Mouse (Mus musculus): ENCODE measurements around the gene Cryzl2. TPM values are rescaled to one million over a fixed set of nuclear protein-coding genes. Genes with fewer than 3 reads are reported as not detected.

Gene Cryzl2
- polyA plus RNA-seq, 1 experiment from 2014 or later = 6.6 TPM

- H3K9me3 ChIP-seq (replicated peaks) = no peaks in the 10 kb centered on the region
- peak overlapping the region; percentile 22; the same call in 1 of the 2 replicates for H3K9ac ChIP-seq
- peak overlapping the region; percentile 26; the same call in 1 of the 2 replicates for H3K4me3 ChIP-seq (replicated peaks)
- WGBS (ENCODE audit: insufficient replicate concordance) = 19% methylated on average over 19 of the region's 19 CpGs
- H3K36me3 ChIP-seq = no peaks in the 10 kb centered on the region
- DNase-seq (no peak), ATAC-seq (ENCODE audit: low read depth) (peak; percentile 33; the same call in 1 of the 2 replicates)
- peak overlapping the region; percentile 56 for H3K4me2 ChIP-seq
- peaks cover 20% of the 10 kb centered on the region for H3K4me1 ChIP-seq (replicated peaks)
- peak overlapping the region; percentile 50 for H3K27ac ChIP-seq
- no peaks in the 10 kb centered on the region for H3K27me3 ChIP-seq
These were observed 14.4 kb upstream of the Cryzl2 start for GRCm38 (mm10) chr1:157443723-157444561.

- Histone ChIP-seq H3K9ac (no peak overlapping the region), H3K4me2 (peak overlapping the region; percentile 56; the same call in 1 of the 2 replicates), H3K9me3 (replicated peaks) (no peaks in the 10 kb centered on the region), H3K36me3 (no peaks in the 10 kb centered on the region), H3K4me1 (replicated peaks) (peaks cover 24% of the 10 kb centered on the region), H3K4me3 (replicated peaks) (no peak overlapping the region), H3K27me3 (no peaks in the 10 kb centered on the region), H3K27ac (no peak overlapping the region; the same call in 1 of the 2 replicates)
- ATAC-seq (ENCODE audit: low read depth) = no peak
- DNase-seq = no peak
- 65% methylated on average over 13 of the region's 13 CpGs for WGBS (ENCODE audit: insufficient replicate concordance)
These were observed 13.6 kb upstream of the Cryzl2 start for GRCm38 (mm10) chr1:157444632-157445300.

- no peak for DNase-seq
- Histone ChIP-seq H3K36me3 (no peaks in the 10 kb centered on the region), H3K4me2 (no peak overlapping the region), H3K9ac (no peak overlapping the region), H3K27ac (no peak overlapping the region), H3K9me3 (replicated peaks) (no peaks in the 10 kb centered on the region), H3K27me3 (no peaks in the 10 kb centered on the region), H3K4me1 (replicated peaks) (peaks cover 31% of the 10 kb centered on the region), H3K4me3 (replicated peaks) (no peak overlapping the region)
- 72% methylated on average over 6 of the region's 6 CpGs for WGBS (ENCODE audit: insufficient replicate concordance)
- ATAC-seq (ENCODE audit: low read depth) = no peak
These were observed 12.9 kb upstream of the Cryzl2 start for GRCm38 (mm10) chr1:157445398-157445910.

- no peaks in the 10 kb centered on the region for H3K27me3 ChIP-seq
- H3K4me1 ChIP-seq (replicated peaks) = peaks cover 31% of the 10 kb centered on the region
- no peak overlapping the region for H3K27ac ChIP-seq
- no peak overlapping the region for H3K4me3 ChIP-seq (replicated peaks)
- 49% methylated on average over 7 of the region's 7 CpGs for WGBS (ENCODE audit: insufficient replicate concordance)
- no peaks in the 10 kb centered on the region for H3K9me3 ChIP-seq (replicated peaks)
- H3K4me2 ChIP-seq = no peak overlapping the region
- no peak overlapping the region for H3K9ac ChIP-seq
- ATAC-seq (ENCODE audit: low read depth) (no peak), DNase-seq (no peak)
- H3K36me3 ChIP-seq = no peaks in the 10 kb centered on the region
These were observed 12.1 kb upstream of the Cryzl2 start for GRCm38 (mm10) chr1:157446325-157446724.

GRCm38 (mm10) chr1:157447142-157447541, 11.2 kb upstream of the Cryzl2 start:
- DNase-seq (no peak), ATAC-seq (ENCODE audit: low read depth) (no peak)
- no peak overlapping the region for H3K9ac ChIP-seq
- no peaks in the 10 kb centered on the region for H3K27me3 ChIP-seq
- no peak overlapping the region for H3K4me3 ChIP-seq (replicated peaks)
- WGBS (ENCODE audit: insufficient replicate concordance) = 60% methylated on average over 4 of the region's 4 CpGs
- H3K36me3 ChIP-seq = no peaks in the 10 kb centered on the region
- H3K4me1 ChIP-seq (replicated peaks) = peaks cover 31% of the 10 kb centered on the region
- no peak overlapping the region for H3K4me2 ChIP-seq
- no peaks in the 10 kb centered on the region for H3K9me3 ChIP-seq (replicated peaks)
- no peak overlapping the region for H3K27ac ChIP-seq

- DNase-seq (no peak), ATAC-seq (ENCODE audit: low read depth) (no peak)
- Histone ChIP-seq H3K4me3 (replicated peaks) (no peak overlapping the region), H3K4me1 (replicated peaks) (peaks cover 25% of the 10 kb centered on the region), H3K9ac (no peak overlapping the region), H3K9me3 (replicated peaks) (no peaks in the 10 kb centered on the region), H3K36me3 (no peaks in the 10 kb centered on the region), H3K27ac (no peak overlapping the region), H3K4me2 (no peak overlapping the region), H3K27me3 (no peaks in the 10 kb centered on the region)
- WGBS (ENCODE audit: insufficient replicate concordance) = 22% methylated on average over 7 of the region's 7 CpGs
These were observed 10.1 kb upstream of the Cryzl2 start for GRCm38 (mm10) chr1:157448164-157448804.

- H3K9ac ChIP-seq = no peak overlapping the region
- no peaks in the 10 kb centered on the region for H3K27me3 ChIP-seq
- no peak overlapping the region for H3K4me2 ChIP-seq
- no peak overlapping the region for H3K4me3 ChIP-seq (replicated peaks)
- H3K36me3 ChIP-seq = no peaks in the 10 kb centered on the region
- no peak overlapping the region for H3K27ac ChIP-seq
- no peak for ATAC-seq (ENCODE audit: low read depth)
- peaks cover 20% of the 10 kb centered on the region for H3K4me1 ChIP-seq (replicated peaks)
- 42% methylated on average over 5 of the region's 5 CpGs for WGBS (ENCODE audit: insufficient replicate concordance)
- H3K9me3 ChIP-seq (replicated peaks) = no peaks in the 10 kb centered on the region
- DNase-seq = no peak
These were observed 9.6 kb upstream of the Cryzl2 start for GRCm38 (mm10) chr1:157448805-157449188.

- Histone ChIP-seq H3K4me3 (replicated peaks) (peak overlapping the region; percentile 26), H3K36me3 (no peaks in the 10 kb centered on the region), H3K9me3 (replicated peaks) (no peaks in the 10 kb centered on the region), H3K4me1 (replicated peaks) (peaks cover 13% of the 10 kb centered on the region), H3K9ac (no peak overlapping the region), H3K4me2 (peak overlapping the region; percentile 53), H3K27me3 (no peaks in the 10 kb centered on the region), H3K27ac (no peak overlapping the region)
- ATAC-seq (ENCODE audit: low read depth) = peak; percentile 26; the same call in 1 of the 2 replicates
- DNase-seq = no peak
- WGBS (ENCODE audit: insufficient replicate concordance) = 14% methylated on average over 10 of the region's 10 CpGs
These were observed 8.8 kb upstream of the Cryzl2 start for GRCm38 (mm10) chr1:157449532-157449931.

GRCm38 (mm10) chr1:157449981-157450636, 8.3 kb upstream of the Cryzl2 start:
- Histone ChIP-seq H3K27ac (no peak overlapping the region), H3K9ac (no peak overlapping the region), H3K27me3 (no peaks in the 10 kb centered on the region), H3K36me3 (no peaks in the 10 kb centered on the region), H3K4me2 (peak overlapping the region; percentile 53), H3K4me3 (replicated peaks) (peak overlapping the region; percentile 26), H3K9me3 (replicated peaks) (no peaks in the 10 kb centered on the region), H3K4me1 (replicated peaks) (peaks cover 11% of the 10 kb centered on the region)
- ATAC-seq (ENCODE audit: low read depth) = peak; percentile 57
- no peak for DNase-seq
- WGBS (ENCODE audit: insufficient replicate concordance) = 7% methylated on average over 21 of the region's 21 CpGs

- no peaks in the 10 kb centered on the region for H3K36me3 ChIP-seq
- H3K4me2 ChIP-seq = no peak overlapping the region
- no peaks in the 10 kb centered on the region for H3K9me3 ChIP-seq (replicated peaks)
- H3K4me1 ChIP-seq (replicated peaks) = peaks cover 11% of the 10 kb centered on the region
- no peak for ATAC-seq (ENCODE audit: low read depth)
- 66% methylated on average over 3 of the region's 3 CpGs for WGBS (ENCODE audit: insufficient replicate concordance)
- H3K4me3 ChIP-seq (replicated peaks) = no peak overlapping the region
- H3K27me3 ChIP-seq = no peaks in the 10 kb centered on the region
- no peak overlapping the region for H3K9ac ChIP-seq
- no peak overlapping the region for H3K27ac ChIP-seq
- DNase-seq = no peak
These were observed 6.1 kb upstream of the Cryzl2 start for GRCm38 (mm10) chr1:157452284-157452683.

Data from liver, embryonic 13.5 days (tissue).